Comparison of ENCODE assay signal across 31 mouse cellular contexts in genomic region chr13:35717658-35718057, GRCm38 (mm10).
"Had no signal": no experiment of that assay in that cellular context is flagged by ENCODE, and none has a peak within 500 bp of the region (broad histone marks: within the 10 kb centered on the region; RNA-seq: fewer than 3 reads in every experiment).

No protein-coding gene starts in this region.

- H3K4me1 ChIP-seq: limb, embryonic 10.5 days; limb, embryonic 12.5 days; limb, embryonic 13.5 days; limb, embryonic 15.5 days; lung, embryonic 15.5 days; megakaryocyte, embryonic 14.5 days; midbrain, embryonic 10.5 days; midbrain, embryonic 12.5 days; midbrain, embryonic 13.5 days; midbrain, embryonic 15.5 days had no signal

- H3K9me3 ChIP-seq: limb, embryonic 10.5 days; limb, embryonic 12.5 days; limb, embryonic 13.5 days; limb, embryonic 15.5 days; liver, embryonic 12.5 days; liver, embryonic 13.5 days; liver, embryonic 15.5 days; lung, embryonic 15.5 days; midbrain, embryonic 10.5 days; midbrain, embryonic 12.5 days; midbrain, embryonic 13.5 days; midbrain, embryonic 15.5 days had no signal

- H3K36me3 ChIP-seq: limb, embryonic 10.5 days; limb, embryonic 12.5 days; limb, embryonic 13.5 days; limb, embryonic 15.5 days; liver, embryonic 12.5 days; liver, embryonic 13.5 days; liver, embryonic 15.5 days; lung, embryonic 15.5 days; midbrain, embryonic 10.5 days; midbrain, embryonic 12.5 days; midbrain, embryonic 13.5 days; midbrain, embryonic 15.5 days had no signal

- H3K27ac ChIP-seq: limb, embryonic 10.5 days; limb, embryonic 12.5 days; limb, embryonic 13.5 days; limb, embryonic 15.5 days; liver, embryonic 12.5 days; liver, embryonic 13.5 days; liver, embryonic 14.5 days; liver, embryonic 15.5 days; lung, embryonic 15.5 days; macrophage; midbrain, embryonic 10.5 days; midbrain, embryonic 12.5 days; midbrain, embryonic 13.5 days; midbrain, embryonic 15.5 days had no signal

- H3K9ac ChIP-seq: limb, embryonic 12.5 days; limb, embryonic 13.5 days; limb, embryonic 15.5 days; liver, embryonic 13.5 days; liver, embryonic 14.5 days; liver, embryonic 15.5 days; liver, postnatal 0 days; lung, embryonic 14.5 days; lung, embryonic 15.5 days; midbrain, embryonic 12.5 days; midbrain, embryonic 13.5 days; midbrain, embryonic 15.5 days had no signal

- H3K4me3 ChIP-seq: limb, embryonic 10.5 days; limb, embryonic 12.5 days; limb, embryonic 13.5 days; limb, embryonic 15.5 days; liver, embryonic 12.5 days; liver, embryonic 13.5 days; liver, embryonic 15.5 days; lung, embryonic 15.5 days; megakaryocyte, embryonic 14.5 days; midbrain, embryonic 10.5 days; midbrain, embryonic 12.5 days; midbrain, embryonic 13.5 days; midbrain, embryonic 15.5 days; myocyte had no signal

- ATAC-seq: liver, embryonic 12.5 days; liver, postnatal 0 days; lung, postnatal 0 days; midbrain, embryonic 13.5 days; midbrain, embryonic 15.5 days; midbrain, embryonic 16.5 days had no signal

- H3K27me3 ChIP-seq: limb, embryonic 12.5 days; limb, embryonic 13.5 days; limb, embryonic 15.5 days; liver, embryonic 12.5 days; liver, embryonic 13.5 days; liver, embryonic 15.5 days; lung, embryonic 15.5 days; megakaryocyte, embryonic 14.5 days; midbrain, embryonic 12.5 days; midbrain, embryonic 13.5 days; midbrain, embryonic 15.5 days had no signal

- DNase-seq: left cerebral cortex, postnatal 4 days; liver; liver, embryonic 13.5 days; liver, postnatal 0 days; lung, adult 18-20 months; lung, adult 2 months; lung, embryonic 14.5 days; lung, postnatal 10 days; lung, postnatal 14 days; lung, postnatal 36 days; lung, postnatal 4 days; midbrain, embryonic 14.5 days had no signal

- H3K4me2 ChIP-seq: limb, embryonic 12.5 days; limb, embryonic 13.5 days; limb, embryonic 15.5 days; liver, embryonic 11.5 days; liver, embryonic 12.5 days; liver, embryonic 13.5 days; liver, embryonic 15.5 days; lung, embryonic 14.5 days; lung, embryonic 15.5 days; midbrain, embryonic 11.5 days; midbrain, embryonic 12.5 days; midbrain, embryonic 13.5 days; midbrain, embryonic 15.5 days had no signal
